Mouse (Mus musculus) left cerebral cortex, postnatal 14 days (tissue): ENCODE measurements around the gene Tob1. TPM values are rescaled to one million over a fixed set of nuclear protein-coding genes. Genes with fewer than 3 reads are reported as not detected.

Experiments used
- DNase-seq, 2 experiments: peaks; one replicate each; pipeline ENCODE4 v3.0.0; 2021 to 2022; ENCODE audit warnings: low spot score in 2 of 2, mixed read lengths in 1 of 2
- intact Hi-C: fragments of 180-260 bp; cut with DNase I; formaldehyde crosslinking; loops from one replicate; pipeline ENCODE4 v1.15.1; 2025
- total RNA-seq, 2 experiments: library from RNA; stranded (reverse); gene quantifications; 2 replicates each; pipeline ENCODE4 v1.2.3; 2021

Gene Tob1
- total RNA-seq, 2 experiments from 2014 or later: 33.7 to 37.3 TPM

- intact Hi-C loops: no loop called here
- no peak for DNase-seq
Observed at GRCm38 (mm10) chr11:94190665-94191064, 20.6 kb upstream of the Tob1 start.

DNA sequence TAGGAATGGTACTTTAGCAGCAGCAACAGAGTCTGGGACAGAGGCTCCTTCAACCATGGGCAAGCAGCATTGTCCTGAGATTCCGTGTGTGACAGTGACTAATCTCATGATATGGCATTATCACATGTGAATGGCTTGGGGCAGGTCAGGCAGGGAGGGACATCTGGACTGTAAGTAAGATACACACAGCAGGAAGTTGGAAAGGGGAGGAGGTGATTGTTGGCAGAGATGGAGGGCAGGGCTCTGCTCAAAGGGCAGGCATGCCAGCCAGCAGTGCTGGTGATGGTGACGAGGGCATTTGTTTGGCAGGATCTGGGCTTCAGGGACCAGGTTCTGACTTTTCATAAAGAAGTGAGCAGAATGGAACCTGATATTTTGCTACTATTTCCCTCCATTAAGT is 18.1 kb upstream of the Tob1 start:
- intact Hi-C loops: no loop called here
- DNase-seq: no peak

GRCm38 (mm10) chr11:94196311-94196710 is 14.9 kb upstream of the Tob1 start:
- intact Hi-C loops: no loop called here
- DNase-seq: no peak

DNA sequence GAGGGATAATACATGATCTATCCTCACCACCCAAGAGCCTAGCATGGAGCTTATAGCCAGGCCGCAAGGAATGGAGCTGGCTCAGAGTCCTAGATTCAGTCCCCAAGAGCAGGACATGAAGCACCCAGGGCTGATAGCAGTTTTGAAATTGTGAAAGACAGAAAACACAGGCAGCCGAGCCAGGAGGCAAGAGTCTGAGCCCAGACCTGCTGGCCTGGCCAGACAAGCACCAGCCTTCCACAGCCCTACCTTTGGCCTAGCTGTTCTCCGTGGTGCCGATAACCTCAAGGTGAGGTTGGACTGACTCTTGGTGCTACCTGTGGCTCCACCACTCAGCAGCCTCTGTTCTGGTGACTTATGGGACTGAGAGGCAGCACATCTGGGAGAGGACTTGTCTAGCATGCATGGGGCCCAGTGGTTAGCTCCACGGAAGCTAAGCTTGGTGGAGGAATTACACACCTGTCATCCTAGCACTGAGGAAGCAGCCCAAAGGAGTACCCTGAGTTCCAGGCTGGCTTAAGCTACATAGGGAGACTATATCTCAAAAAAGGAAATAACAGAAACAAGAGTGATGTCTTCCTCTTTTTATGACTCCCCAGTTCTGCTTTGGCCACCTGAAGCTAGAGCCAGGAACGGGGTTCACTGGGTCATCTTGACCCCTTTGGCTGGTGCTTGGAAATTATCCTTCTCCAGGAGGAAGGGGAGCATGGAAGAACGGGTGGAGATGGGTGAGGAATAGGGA is 12.7 kb upstream of the Tob1 start:
- no peak for DNase-seq
- intact Hi-C loops: no loop called here

DNA sequence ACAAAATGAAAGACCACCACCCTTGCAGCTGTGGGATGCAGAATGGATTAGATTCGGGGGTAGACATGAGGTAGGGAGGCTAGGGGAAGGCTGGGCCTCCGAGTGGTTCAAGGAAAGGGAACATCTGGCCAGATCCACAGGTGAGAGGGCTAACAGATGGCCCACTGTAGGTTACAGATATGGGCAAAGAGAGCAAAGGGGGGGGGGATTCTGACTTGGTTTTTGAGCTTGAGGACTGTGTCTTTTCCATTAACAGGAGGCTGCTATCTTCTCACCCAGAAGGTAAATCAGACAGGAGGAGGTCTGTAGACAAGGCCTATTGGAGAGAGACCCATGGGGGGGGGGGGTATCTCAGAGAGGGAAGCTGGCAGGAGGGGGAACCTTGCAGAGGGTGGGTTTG is 11.5 kb upstream of the Tob1 start:
- intact Hi-C loops: no loop called here
- DNase-seq: no peak

DNA sequence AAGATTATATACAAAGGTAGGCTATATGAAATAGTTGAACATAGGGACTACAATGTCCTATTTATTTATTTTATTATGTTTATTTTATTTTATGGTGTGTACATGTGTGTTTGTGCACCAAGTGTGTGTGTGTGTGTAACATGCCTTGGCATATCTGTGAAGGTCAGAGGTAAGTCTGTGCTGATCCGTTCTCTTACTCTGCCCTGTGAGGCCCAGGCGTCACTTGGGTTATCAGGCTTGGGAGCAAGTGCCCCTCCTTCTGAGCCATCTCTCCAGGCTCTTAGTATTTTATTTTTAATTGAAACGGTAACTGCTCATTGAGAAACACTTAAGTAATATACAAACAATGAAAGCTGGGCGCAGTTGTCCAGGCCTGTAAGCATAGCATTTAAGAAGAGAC is 10.8 kb upstream of the Tob1 start:
- DNase-seq: no peak
- intact Hi-C loops: no loop called here

DNA sequence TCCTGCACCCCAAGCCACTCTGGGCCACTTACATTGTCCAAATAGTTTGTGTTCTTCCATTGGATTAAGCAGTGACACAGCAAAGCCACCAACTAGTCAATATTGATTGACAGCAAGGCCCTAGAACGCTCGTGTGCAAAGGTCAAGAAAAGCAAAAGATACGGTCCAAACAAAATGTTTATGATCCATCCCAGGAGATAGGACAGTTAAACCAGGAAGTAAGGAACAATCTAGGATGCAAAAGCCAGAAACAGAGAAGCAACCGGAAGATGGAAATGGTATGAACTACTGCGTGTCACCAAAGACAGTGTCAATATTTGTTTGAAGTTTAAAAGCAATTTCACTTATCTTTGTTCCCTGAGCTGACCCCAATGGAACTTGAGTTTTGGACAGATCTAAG is 9.1 kb upstream of the Tob1 start:
- intact Hi-C loops: no loop called here
- DNase-seq: no peak

- intact Hi-C loops: no loop called here
Observed at GRCm38 (mm10) chr11:94203066-94203465, 8.2 kb upstream of the Tob1 start.

GRCm38 (mm10) chr11:94206398-94207114 is 4.7 kb upstream of the Tob1 start:
- intact Hi-C loops: no loop called here
- peak in 1 of 2 experiments; percentile 51 for DNase-seq

More at GRCm38 (mm10) chr11:94203066-94203465, 8.2 kb upstream of the Tob1 start:
- no peak for DNase-seq

- intact Hi-C loops: no loop called here
- DNase-seq: no peak
Observed at GRCm38 (mm10) chr11:94208811-94209675, 2.2 kb upstream of the Tob1 start.

GRCm38 (mm10) chr11:94209695-94210131 is 1.5 kb upstream of the Tob1 start:
- peak; percentile 57 to 73 for DNase-seq
- intact Hi-C loops: loop anchor here (1.0 to 5.0 kb wide), 3 partner anchors 49 to 162 kb away; no protein-coding TSS in a partner anchor

DNA sequence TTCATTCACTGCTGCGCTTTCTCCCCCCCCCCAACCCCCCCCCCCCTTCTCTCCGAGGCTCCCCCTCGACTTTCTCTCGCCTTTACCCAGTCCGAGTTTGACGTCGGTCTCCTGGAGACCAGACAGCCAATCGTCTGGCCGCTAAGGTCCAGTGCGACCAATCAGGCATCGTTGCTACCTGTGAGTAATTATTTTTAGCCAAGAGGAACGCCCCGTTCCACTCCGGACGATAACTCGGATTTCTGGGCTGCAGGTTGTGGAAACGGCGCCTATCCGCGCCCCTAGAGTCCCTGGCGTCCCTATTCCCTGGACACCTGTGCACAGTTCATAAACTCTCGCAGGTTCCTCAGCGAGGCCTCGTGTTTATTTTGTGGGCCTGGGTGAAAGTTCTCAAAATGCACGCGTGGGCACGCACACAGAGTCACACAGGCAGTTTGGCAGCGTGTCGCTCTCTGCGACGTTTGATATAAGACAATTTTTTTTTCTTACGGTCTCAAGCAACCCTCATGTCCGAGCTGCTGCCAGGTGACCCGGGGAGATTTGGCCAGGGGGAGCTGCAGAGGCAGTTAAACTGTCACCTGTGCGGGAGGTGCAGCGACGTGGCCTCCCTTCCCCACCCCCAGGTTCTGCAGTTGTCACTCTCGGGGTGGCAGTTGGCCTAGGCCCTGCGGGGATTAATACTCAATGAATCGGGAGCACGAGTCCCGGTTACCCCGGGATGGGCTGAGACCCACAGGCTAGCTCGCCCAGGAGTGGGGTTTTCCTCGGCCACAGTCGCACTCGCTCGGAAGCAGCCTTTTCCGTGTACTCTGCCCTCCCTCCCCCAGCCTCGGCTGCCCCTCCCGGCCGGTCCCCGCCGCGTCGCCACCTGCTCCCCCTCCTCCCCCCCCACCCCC is 815 bp upstream of the Tob1 start:
- peak; percentile 92 to 96 for DNase-seq
- intact Hi-C loops: loop anchor here (1.0 to 5.0 kb wide), 4 partner anchors 50 to 163 kb away; no protein-coding TSS in a partner anchor

DNA sequence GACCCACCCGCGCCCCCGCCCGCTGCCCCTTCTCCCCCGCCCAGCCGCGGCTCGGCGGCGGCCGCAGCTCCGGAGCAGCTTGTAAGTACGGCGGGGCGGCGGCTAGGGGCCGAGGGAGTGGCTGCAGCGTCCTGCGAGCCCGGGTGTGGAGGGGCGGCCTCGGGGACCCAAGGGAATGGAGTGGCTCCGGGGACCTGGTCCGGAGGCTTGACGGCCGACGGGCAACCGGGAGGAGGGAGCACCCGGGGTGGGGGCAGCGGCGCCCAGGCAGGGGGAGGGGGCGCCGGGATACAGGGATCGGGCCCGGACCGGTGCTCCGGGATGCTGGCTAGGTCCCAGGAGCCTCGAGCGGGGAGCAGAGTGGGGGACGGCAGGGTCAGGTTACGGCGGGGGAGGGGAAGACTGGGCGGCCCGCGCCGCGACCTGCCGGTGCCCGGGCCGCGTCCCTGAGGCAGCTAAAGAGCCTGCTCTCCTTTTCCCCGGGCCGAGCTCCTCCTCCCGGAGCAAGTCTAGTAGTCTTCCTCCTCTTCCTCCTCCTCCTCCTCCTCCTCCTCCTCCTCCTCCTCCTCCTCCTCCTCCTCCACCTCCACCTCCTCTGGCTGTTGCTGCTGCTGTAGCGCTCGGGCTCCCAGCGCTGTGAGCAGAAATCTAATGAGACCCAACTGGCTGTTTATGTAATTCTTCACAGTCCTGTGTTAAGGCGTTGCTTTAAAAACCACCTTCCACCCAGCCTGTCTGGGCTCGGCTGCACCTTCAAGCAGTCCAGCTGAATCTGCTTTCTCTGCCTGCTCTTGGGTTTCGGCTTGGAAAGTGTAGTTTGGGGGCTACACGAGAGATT is 616 bp downstream of the Tob1 start:
- peak in 1 of 2 experiments; percentile 45 for DNase-seq
- intact Hi-C loops: loop anchor here (1.0 to 5.0 kb wide), 3 partner anchors 51 to 165 kb away; no protein-coding TSS in a partner anchor

DNA sequence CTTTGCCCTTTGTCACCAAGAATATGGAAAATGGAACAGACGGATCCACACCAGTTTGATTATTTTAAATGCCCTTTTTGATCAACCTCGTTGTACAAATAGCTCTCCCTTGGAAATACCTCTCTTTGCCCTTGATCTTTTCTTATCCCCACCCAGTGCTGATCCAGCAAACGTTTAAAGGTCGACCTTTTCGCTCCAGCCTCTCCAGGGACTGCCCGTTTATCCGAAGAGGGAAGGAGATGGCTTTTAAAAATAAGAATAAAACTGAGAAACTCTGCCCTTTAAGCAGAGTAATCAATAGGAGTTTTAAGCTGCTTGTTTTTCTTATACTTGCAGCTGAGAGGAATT is 1.2 kb downstream of the Tob1 start:
- intact Hi-C loops: loop anchor here (5.0 kb wide), 1 partner anchor 165 kb away; no protein-coding TSS in a partner anchor
- DNase-seq: no peak

DNA sequence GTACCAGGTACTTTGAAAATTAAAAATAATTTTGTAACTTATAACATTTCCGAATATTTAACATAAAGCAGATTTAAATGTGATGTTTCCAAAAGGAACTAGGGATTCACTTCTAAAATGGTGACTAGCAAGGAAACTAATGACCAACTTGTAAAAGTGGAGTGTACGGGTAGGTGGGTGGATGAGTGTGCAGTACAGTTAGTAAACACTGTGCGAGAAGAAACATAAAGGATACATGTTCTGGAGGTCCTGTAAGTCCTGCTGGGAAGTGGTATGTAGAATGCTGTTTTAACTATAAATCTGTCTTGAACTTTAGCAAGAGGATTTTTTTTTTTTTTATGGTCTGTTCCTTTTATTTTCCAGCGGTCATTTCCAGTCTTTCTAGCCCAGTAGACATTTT is 1.7 kb downstream of the Tob1 start:
- no peak for DNase-seq
- intact Hi-C loops: loop anchor here (5.0 kb wide), 1 partner anchor 166 kb away; no protein-coding TSS in a partner anchor

DNA sequence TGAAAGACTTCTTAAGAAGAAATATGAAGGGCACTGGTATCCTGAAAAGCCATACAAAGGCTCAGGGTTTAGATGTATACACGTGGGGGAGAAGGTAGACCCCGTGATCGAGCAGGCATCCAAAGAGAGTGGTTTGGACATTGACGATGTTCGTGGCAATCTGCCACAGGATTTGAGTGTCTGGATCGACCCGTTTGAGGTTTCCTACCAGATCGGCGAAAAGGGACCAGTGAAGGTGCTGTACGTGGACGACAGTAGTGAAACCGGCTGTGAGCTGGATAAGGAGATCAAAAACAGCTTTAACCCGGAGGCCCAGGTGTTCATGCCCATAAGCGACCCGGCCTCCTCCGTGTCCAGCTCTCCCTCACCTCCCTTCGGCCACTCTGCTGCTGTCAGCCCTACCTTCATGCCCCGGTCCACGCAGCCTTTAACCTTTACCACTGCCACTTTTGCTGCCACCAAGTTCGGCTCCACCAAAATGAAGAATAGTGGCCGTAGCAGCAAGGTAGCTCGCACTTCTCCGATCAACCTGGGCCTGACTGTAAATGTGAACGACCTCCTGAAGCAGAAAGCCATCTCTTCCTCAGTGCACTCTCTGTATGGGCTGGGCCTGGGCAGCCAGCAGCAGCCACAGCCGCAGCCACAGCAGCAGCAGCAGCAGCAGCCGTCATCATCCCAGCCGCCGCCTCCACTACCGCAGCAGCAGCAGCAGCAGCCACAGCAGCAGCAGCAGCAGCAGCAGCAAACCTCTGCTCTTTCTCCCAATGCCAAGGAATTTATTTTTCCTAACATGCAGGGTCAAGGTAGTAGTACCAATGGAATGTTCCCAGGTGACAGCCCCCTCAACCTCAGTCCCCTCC is 2.7 kb downstream of the Tob1 start:
- intact Hi-C loops: loop anchor here (5.0 kb wide), 1 partner anchor 167 kb away; no protein-coding TSS in a partner anchor
- no peak for DNase-seq

DNA sequence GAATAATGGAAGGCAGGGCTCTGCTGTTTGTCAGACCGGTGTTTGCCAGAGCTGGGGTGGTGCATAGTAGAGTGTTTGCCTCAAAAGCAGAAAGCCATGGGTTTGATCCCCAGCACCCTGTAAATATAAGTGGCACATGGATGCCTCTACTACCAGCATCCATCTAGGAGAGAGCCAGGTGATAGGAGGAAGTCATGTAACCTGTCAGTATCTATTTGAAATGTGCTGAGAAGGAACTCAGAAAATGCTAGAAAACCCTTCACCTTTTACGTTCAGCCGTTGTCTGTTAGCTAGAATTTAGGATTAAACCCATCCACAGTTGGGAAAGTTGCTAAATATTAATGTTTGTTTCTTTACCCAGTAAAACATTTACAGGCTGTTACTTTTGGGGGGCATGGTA is 4.3 kb downstream of the Tob1 start:
- intact Hi-C loops: no loop called here
- no peak for DNase-seq
